Mouse (Mus musculus) megakaryocyte, embryonic 14.5 days (primary cell): Measurements from ENCODE around the gene Dab2.

ENCODE experiments used
- FLI1 ChIP-seq: IDR thresholded peaks from 2 replicates; pipeline ENCODE4 v1.6.1; 2012; ENCODE audit warnings: low read length, inconsistent platforms, mixed read lengths
- GATA1 ChIP-seq: IDR thresholded peaks from 3 replicates; pipeline ENCODE4 v1.6.1; 2012; ENCODE audit warnings: mixed read lengths, low read length, inconsistent platforms, borderline replicate concordance

DNA sequence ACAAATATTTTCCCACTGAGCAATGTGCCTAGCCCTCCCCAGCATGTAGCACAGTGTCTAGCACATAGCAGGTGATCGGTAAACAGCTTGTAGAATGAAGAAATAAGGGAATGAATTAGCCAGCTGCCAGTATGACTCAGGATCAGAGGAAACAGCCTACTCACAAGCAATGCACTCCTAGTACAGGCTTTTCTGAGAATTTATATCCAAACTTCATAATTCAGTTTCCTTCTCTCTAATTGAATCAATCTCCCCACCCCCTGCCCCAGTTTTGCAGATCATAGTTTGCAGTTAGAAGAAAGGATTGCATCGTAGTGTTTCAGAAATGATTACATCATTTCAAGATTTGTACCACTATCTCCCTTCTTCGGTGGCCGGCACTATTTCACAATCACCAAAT, 26.4 kb downstream of the Dab2 start:
- TF ChIP-seq GATA1 (no peak), FLI1 (no peak)
